Mouse (Mus musculus): ENCODE results near the gene Vamp5. TPM values are rescaled to one million over a fixed set of nuclear protein-coding genes. Genes with fewer than 3 reads are reported as not detected.
A peak's percentile ranks its signal among the peaks of the same experiment; 100 is the strongest.

Gene Vamp5
- polyA plus RNA-seq, 1 experiment from 2014 or later, result 32.1 TPM

DNA sequence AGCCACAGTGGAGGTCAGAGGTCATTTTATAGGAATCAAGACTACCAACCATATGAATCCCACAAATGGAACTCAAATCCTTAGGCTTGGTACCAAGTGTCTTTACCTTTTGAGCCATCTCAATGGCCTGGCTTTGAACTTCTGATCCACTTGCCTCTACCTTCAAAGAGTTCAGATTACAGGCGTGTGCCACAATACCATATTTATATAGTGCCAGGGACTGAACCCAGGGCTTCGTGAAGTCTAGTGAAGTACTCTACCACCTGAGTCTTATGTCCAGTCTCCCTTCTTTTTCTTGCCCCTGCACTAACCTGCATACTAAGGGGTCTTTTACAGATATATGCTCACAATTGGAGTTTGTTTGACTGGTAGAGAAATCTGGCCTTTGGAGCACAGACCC is 6.3 kb upstream of the Vamp5 start:
- Histone ChIP-seq H3K4me1 (ENCODE audit: control insufficient read depth, insufficient read depth, low read length) (peaks cover 25% of the 10 kb centered on the region), H3K9ac (ENCODE audit: low read depth, low read length) (no peak overlapping the region), H3K9me3 (ENCODE audit: control insufficient read depth, low read length) (no peaks in the 10 kb centered on the region), H3K27me3 (ENCODE audit: control insufficient read depth, insufficient read depth, low read length) (no peaks in the 10 kb centered on the region), H3K4me3 (ENCODE audit: low read length) (no peak overlapping the region), H3K36me3 (ENCODE audit: control insufficient read depth, insufficient read depth, low read length) (peaks cover 10% of the 10 kb centered on the region), H3K4me2 (replicated peaks; ENCODE audit: low read depth, low read length) (no peak overlapping the region), H3K27ac (ENCODE audit: low read depth, low read length) (no peak overlapping the region)
- 90% methylated on average over 2 of the region's 2 CpGs for WGBS
- ATAC-seq (ENCODE audit: low FRiP score, low TSS enrichment), result no peak

DNA sequence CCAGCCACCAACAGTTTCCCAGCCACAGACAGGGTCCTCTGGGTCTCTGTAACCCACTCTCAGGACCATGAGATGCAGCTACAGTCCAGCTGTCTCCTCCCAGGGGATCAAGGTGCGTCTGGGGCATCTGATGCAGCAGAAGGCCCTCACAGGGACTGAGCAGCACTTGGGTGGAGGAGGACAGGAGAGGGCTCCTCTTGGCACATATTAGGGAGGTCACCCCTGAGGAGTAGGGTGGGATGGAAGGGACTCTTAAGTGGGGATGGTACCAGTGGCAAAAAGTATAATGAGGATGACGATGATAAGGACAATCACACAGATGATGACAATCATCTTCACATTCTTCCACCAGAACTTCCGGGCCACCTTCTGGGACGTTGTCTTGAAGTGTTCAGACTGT is 5.0 kb upstream of the Vamp5 start:
- Histone ChIP-seq H3K4me1 (ENCODE audit: control insufficient read depth, insufficient read depth, low read length) (peaks cover 16% of the 10 kb centered on the region), H3K9me3 (ENCODE audit: control insufficient read depth, low read length) (no peaks in the 10 kb centered on the region), H3K9ac (ENCODE audit: low read depth, low read length) (no peak overlapping the region), H3K36me3 (ENCODE audit: control insufficient read depth, insufficient read depth, low read length) (peaks cover 10% of the 10 kb centered on the region), H3K27me3 (ENCODE audit: control insufficient read depth, insufficient read depth, low read length) (0 out of 2 replicates have a peak, but pooled peaks cover under 1% of the 10 kb centered on the region), H3K4me2 (replicated peaks; ENCODE audit: low read depth, low read length) (no peak overlapping the region), H3K27ac (ENCODE audit: low read depth, low read length) (no peak overlapping the region), H3K4me3 (ENCODE audit: low read length) (no peak overlapping the region)
- ATAC-seq (ENCODE audit: low FRiP score, low TSS enrichment), result no peak
- 87% methylated on average over 4 of the region's 4 CpGs for WGBS

DNA sequence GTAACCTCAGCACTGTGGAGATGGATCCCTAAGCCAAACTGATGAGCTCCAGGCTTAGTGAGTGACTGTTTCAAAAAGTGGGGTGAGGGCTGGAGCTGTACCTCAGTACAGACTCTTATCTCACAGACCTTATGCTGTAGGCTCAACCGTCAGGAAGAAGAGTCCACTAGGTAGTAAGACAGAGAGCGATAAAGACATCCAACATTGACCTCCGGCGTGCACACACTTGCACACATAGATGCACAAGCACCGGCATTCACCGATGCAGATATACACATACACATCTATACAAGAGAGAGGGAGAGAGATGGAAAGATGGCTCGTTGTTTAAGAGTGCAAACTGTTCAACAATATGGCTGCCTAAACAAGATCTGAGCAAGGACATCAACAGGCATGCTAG is 3.7 kb upstream of the Vamp5 start:
- Histone ChIP-seq H3K9ac (ENCODE audit: low read depth, low read length) (no peak overlapping the region), H3K27me3 (ENCODE audit: control insufficient read depth, insufficient read depth, low read length) (peaks cover 11% of the 10 kb centered on the region; the same call in 1 of the 2 replicates), H3K27ac (ENCODE audit: low read depth, low read length) (no peak overlapping the region), H3K4me1 (ENCODE audit: control insufficient read depth, insufficient read depth, low read length) (peaks cover 11% of the 10 kb centered on the region), H3K9me3 (ENCODE audit: control insufficient read depth, low read length) (no peaks in the 10 kb centered on the region), H3K4me3 (ENCODE audit: low read length) (no peak overlapping the region), H3K4me2 (replicated peaks; ENCODE audit: low read depth, low read length) (no peak overlapping the region), H3K36me3 (ENCODE audit: control insufficient read depth, insufficient read depth, low read length) (peaks cover 10% of the 10 kb centered on the region)
- no peak for ATAC-seq (ENCODE audit: low FRiP score, low TSS enrichment)
- WGBS, result 91% methylated on average over 7 of the region's 7 CpGs

DNA sequence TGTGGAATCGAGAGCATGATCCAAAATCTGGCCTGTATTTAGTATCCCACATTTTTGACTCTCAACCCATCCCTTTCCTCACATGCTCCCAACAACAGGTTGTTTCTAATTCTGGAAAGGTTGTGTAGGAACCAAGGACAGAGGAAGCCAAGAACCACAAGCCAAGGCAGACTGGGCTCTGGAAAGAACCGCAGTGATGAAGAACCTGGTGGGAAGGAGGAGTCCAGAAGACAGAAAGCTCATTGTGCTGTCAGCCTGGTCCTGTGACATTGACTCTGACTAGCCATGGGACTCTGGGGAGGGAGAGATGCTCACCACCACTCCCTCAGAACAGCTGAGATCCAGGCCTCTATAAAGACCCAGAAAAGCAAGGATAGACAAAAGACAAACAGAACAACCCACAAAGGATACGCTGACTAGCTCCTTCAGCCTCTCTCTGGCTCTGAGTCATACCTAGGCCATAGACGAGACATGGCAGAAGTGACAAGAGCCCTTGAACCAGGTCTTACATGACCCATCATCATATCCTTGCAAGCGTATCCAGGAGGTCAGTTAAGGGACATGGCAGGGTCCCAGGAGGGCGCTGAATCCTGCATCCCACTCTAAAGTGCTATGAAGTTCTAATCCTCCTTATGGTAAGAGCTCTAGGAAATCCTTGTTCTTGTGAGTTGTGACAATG is 3.0 kb upstream of the Vamp5 start:
- H3K4me3 ChIP-seq (ENCODE audit: low read length), result no peak overlapping the region
- no peak overlapping the region for H3K9ac ChIP-seq (ENCODE audit: low read depth, low read length)
- 87% methylated on average over 6 of the region's 6 CpGs for WGBS
- H3K36me3 ChIP-seq (ENCODE audit: control insufficient read depth, insufficient read depth, low read length), result peaks cover 10% of the 10 kb centered on the region
- H3K9me3 ChIP-seq (ENCODE audit: control insufficient read depth, low read length), result no peaks in the 10 kb centered on the region
- H3K27me3 ChIP-seq (ENCODE audit: control insufficient read depth, insufficient read depth, low read length), result peaks cover 11% of the 10 kb centered on the region; the same call in 1 of the 2 replicates
- H3K27ac ChIP-seq (ENCODE audit: low read depth, low read length), result no peak overlapping the region
- no peak for ATAC-seq (ENCODE audit: low FRiP score, low TSS enrichment)
- no peak overlapping the region for H3K4me2 ChIP-seq (replicated peaks; ENCODE audit: low read depth, low read length)
- H3K4me1 ChIP-seq (ENCODE audit: control insufficient read depth, insufficient read depth, low read length), result peaks cover 5% of the 10 kb centered on the region

DNA sequence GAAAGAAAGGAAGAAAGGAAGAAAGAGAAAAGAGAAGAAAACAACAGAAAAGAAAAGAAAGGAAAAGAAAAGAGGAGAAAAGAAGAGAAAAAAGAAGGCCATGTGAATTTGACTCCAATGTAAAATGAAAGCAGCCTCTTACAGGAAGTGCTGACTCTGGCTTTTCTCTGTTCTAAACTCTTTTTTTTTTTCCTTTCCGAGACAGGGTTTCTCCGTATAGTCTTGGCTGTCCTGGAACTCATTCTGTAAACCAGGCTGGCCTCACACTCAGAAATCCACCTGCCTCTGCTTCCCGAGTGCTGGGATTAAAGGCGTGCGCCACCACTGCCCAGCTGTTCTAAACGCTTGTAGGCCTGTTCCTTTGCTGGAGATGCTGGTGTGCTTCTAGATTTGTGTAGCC is 2.2 kb upstream of the Vamp5 start:
- Histone ChIP-seq H3K27me3 (ENCODE audit: control insufficient read depth, insufficient read depth, low read length) (peaks cover 11% of the 10 kb centered on the region; the same call in 1 of the 2 replicates), H3K36me3 (ENCODE audit: control insufficient read depth, insufficient read depth, low read length) (peaks cover 10% of the 10 kb centered on the region), H3K27ac (ENCODE audit: low read depth, low read length) (no peak overlapping the region), H3K9ac (ENCODE audit: low read depth, low read length) (no peak overlapping the region), H3K9me3 (ENCODE audit: control insufficient read depth, low read length) (no peaks in the 10 kb centered on the region), H3K4me2 (replicated peaks; ENCODE audit: low read depth, low read length) (no peak overlapping the region), H3K4me3 (ENCODE audit: low read length) (no peak overlapping the region), H3K4me1 (ENCODE audit: control insufficient read depth, insufficient read depth, low read length) (no peaks in the 10 kb centered on the region)
- WGBS, result 84% methylated on average over 6 of the region's 6 CpGs
- no peak for ATAC-seq (ENCODE audit: low FRiP score, low TSS enrichment)

DNA sequence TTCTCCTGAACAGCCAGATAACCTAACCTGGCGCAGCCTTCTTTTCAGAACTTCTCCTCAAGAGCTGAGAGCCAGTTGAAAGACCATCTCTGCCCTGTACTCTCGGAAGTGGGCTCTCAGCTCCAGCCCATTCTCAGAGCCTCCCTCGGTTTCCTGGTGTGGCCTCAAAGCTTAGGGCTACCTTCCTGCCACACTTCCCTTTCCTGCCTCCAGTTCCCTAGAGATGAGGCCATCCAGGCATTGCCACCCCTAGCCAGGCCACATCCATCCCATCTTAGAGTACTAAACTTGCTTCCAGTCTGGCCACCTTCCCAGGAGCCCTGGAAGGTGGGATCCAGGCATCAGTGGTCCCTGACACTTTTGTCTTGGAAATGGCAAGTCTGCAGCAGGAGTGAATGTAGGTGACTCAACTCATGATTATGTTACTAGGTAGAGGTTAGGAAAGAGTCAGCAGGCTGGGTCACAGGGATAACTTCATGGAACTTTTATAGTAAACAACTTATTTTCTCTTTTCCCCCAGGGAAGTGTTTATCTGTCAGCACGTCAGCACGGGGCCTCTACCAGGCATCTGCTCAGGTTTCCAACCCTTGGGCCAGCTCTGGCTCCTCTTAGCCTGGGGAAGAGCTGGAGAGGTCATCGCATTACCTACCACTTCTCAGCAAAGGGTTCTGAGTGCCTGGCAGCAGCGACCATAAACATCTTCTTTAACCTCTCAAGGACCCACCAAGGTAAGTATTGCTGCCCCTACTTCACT is 714 bp downstream of the Vamp5 start:
- WGBS, result 41% methylated on average over 7 of the region's 7 CpGs
- no peak; the same call in 1 of the 2 replicates for ATAC-seq (ENCODE audit: low FRiP score, low TSS enrichment)

DNA sequence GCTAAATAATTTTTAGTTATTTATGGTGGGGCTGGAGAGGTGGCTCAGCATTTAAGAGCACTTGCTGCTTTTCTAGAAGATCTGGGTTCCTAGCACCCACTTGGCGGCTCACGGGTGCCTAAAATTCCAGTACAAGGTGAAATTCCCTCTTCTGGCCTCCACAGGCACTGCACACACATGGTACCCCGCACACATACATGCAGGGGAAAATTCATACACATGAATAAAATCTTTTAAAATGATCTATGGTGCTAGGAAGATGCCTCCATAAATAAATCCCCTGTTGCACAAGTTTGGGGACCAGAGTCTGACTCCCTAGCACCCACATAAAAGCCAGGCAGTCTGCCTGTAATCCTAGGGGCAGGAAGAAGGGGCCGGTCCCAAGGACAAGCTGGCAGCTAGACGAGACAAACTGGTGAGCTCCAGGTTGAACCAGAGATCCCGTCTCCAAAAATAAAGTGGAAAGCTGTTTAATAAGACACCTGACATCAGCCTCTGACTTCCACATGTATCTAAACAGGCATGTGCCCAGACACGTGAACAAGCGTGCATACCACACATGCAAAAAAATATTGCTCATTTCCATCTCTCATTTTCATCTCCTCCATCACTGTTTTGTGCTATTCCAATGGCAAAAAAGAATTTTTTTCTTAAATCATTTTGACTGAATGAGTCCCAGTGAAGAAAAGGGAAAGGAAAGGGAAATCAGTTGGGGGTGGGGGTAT is 1.6 kb downstream of the Vamp5 start:
- Histone ChIP-seq H3K27me3 (ENCODE audit: control insufficient read depth, insufficient read depth, low read length) (peaks cover 11% of the 10 kb centered on the region; the same call in 1 of the 2 replicates), H3K27ac (ENCODE audit: low read depth, low read length) (no peak overlapping the region), H3K9ac (ENCODE audit: low read depth, low read length) (no peak overlapping the region), H3K4me2 (replicated peaks; ENCODE audit: low read depth, low read length) (no peak overlapping the region; the same call in 1 of the 2 replicates), H3K36me3 (ENCODE audit: control insufficient read depth, insufficient read depth, low read length) (no peaks in the 10 kb centered on the region), H3K4me1 (ENCODE audit: control insufficient read depth, insufficient read depth, low read length) (no peaks in the 10 kb centered on the region), H3K4me3 (ENCODE audit: low read length) (no peak overlapping the region; the same call in 1 of the 2 replicates), H3K9me3 (ENCODE audit: control insufficient read depth, low read length) (no peaks in the 10 kb centered on the region)
- no peak for ATAC-seq (ENCODE audit: low FRiP score, low TSS enrichment)
- 88% methylated on average over 8 of the region's 8 CpGs for WGBS

More for the DNA sequence above, 714 bp downstream of the Vamp5 start:
- H3K9ac ChIP-seq (ENCODE audit: low read depth, low read length), result peak overlapping the region; percentile 53; the same call in 1 of the 2 replicates
- H3K36me3 ChIP-seq (ENCODE audit: control insufficient read depth, insufficient read depth, low read length), result no peaks in the 10 kb centered on the region
- peak overlapping the region; percentile 58 for H3K4me2 ChIP-seq (replicated peaks; ENCODE audit: low read depth, low read length)
- H3K9me3 ChIP-seq (ENCODE audit: control insufficient read depth, low read length), result no peaks in the 10 kb centered on the region
- peaks cover 11% of the 10 kb centered on the region; the same call in 1 of the 2 replicates for H3K27me3 ChIP-seq (ENCODE audit: control insufficient read depth, insufficient read depth, low read length)
- peak overlapping the region; percentile 21; the same call in 1 of the 2 replicates for H3K27ac ChIP-seq (ENCODE audit: low read depth, low read length)
- H3K4me3 ChIP-seq (ENCODE audit: low read length), result peak overlapping the region; percentile 45
- H3K4me1 ChIP-seq (ENCODE audit: control insufficient read depth, insufficient read depth, low read length), result no peaks in the 10 kb centered on the region

DNA sequence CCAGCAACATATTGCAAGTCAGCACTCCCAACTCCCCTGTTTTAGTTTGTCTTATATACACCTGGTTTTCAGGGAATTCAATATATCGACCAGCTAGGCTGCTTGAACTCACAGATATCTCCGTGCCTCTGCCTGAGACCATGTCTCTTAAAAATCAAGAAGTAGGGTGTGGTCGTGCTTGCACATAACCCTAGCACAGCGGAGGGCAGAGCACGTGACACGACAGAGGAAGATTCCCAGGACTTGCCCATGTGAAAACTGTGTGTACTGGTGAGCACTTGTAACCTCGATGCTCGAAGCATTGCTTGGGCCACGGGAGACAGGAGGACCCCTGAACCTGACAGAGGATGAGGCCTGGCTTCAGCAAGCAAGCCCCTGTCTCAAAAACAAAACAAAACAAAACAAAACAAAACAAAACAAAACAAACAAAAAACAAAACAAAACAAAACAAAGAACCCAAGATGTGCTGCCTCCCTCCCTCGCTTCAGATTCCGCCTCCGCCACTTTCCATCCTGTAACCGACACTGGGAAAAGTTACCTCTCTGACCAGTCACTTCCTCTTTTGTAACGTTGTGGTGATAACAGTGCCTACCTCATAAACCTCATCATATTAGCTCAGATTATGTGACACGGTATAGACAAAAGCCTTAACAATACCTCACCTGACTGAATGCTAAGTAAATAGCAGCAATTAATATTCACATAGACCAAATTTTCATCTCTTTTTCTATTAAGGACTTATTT is 5.3 kb downstream of the Vamp5 start:
- Histone ChIP-seq H3K27me3 (ENCODE audit: control insufficient read depth, insufficient read depth, low read length) (peaks cover 8% of the 10 kb centered on the region; the same call in 1 of the 2 replicates), H3K36me3 (ENCODE audit: control insufficient read depth, insufficient read depth, low read length) (no peaks in the 10 kb centered on the region), H3K27ac (ENCODE audit: low read depth, low read length) (no peak overlapping the region), H3K4me2 (replicated peaks; ENCODE audit: low read depth, low read length) (no peak overlapping the region), H3K4me3 (ENCODE audit: low read length) (no peak overlapping the region), H3K9me3 (ENCODE audit: control insufficient read depth, low read length) (no peaks in the 10 kb centered on the region), H3K4me1 (ENCODE audit: control insufficient read depth, insufficient read depth, low read length) (no peaks in the 10 kb centered on the region), H3K9ac (ENCODE audit: low read depth, low read length) (no peak overlapping the region)
- 77% methylated on average over 15 of the region's 15 CpGs for WGBS
- no peak for ATAC-seq (ENCODE audit: low FRiP score, low TSS enrichment)
